Mouse (Mus musculus) left cerebral cortex, postnatal 14 days (tissue): ENCODE measurements around the gene Hoxd4. TPM values are rescaled to one million over a fixed set of nuclear protein-coding genes. Genes with fewer than 3 reads are reported as not detected.

Experiments used
- DNase-seq, 2 experiments: peaks; one replicate each; pipeline ENCODE4 v3.0.0; 2021 to 2022; ENCODE audit warnings: low spot score in 2 of 2, mixed read lengths in 1 of 2
- intact Hi-C: fragments of 180-260 bp; cut with DNase I; formaldehyde crosslinking; loops from one replicate; pipeline ENCODE4 v1.15.1; 2025
- total RNA-seq, 2 experiments: library from RNA; stranded (reverse); gene quantifications; 2 replicates each; pipeline ENCODE4 v1.2.3; 2021

Hoxd4 gene
- total RNA-seq, 2 experiments from 2014 or later: not detected

DNA sequence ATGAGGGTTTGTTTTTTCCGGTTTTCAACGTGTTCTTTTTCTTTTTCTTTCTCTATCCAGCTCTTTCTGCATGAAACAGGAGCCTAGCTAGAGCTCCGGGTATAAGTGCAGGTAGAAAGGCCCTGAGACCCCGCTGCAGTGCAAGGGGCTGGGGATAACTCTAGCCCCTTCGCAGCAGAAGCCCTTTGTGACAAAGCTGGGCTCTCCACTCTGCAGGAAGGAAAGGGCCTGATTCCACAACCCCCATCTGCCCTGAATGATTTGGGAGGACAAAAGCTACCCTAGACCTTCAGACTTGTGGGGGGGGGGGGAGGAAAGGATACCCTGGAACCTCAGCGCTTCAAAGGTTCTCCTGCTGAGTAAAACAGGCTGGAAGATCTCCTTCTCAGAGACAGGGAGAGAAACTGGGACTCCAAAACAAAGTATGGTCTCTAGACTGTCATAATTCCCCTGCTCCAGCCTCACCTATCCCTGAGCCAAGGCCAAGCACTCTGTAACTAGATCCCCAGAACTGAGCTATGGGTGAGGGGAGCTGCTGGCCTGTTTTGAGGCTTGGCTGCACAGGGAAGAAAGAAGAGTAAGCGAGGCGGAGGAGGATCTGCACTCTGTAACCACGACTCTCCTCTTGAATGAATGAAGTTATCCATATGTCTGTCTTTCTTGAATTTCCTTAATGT lies 35.2 kb upstream of the Hoxd4 start:
- no peak for DNase-seq
- intact Hi-C loops: loop anchor here (10.0 kb wide), 1 partner anchor 1402 kb away; the partner anchor contains the start of gene Sp9

GRCm38 (mm10) chr2:74677106-74677505 lies 34.6 kb upstream of the Hoxd4 start:
- intact Hi-C loops: loop anchor here (10.0 kb wide), 1 partner anchor 1402 kb away; the partner anchor contains the start of gene Sp9
- DNase-seq: no peak

DNA sequence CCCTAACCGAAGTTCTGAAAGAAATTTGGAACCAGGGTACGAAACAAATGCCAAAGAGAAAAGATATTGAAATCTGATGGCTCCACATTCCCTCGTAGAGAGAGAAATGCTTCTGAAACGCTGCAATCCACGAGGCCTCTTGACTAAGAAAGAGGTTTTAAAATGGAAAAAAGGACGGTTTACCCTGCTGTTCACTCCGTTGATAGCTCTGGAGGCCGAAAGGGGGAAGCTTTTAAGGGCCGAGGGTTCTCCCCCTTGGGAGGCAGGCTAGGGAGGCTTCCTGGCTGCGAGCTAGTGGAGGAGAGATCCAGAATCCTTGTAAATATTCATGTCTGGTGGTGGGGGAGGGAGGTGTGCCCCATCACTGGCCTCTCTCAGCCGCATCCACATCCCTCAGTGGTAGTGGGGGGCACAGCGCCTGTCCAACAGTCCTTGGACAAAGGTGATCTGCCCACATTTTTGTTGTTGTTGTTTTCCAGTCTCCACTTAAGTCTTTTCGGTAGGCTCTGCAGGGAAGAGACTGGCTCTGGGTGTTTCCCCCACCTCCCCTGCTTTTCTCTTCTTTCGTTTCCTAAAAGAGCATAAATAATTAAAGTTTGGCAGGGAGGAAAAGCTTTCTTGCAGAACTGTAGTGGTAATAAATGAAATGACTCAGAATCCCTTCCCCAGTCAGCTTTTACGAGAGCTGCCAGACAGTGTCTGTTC lies 32.7 kb upstream of the Hoxd4 start, which contains the start of gene Hoxd11:
Gene Hoxd11 (plus strand): TSS at position 667 of the 705 bp plus-strand sequence.
- no peak for DNase-seq
- intact Hi-C loops: loop anchor here (10.0 kb wide), 1 partner anchor 1404 kb away; the partner anchor contains the start of gene Sp9

- intact Hi-C loops: loop anchor here (10.0 kb wide), 1 partner anchor 1405 kb away; the partner anchor contains the start of gene Sp9
- DNase-seq: no peak
Measured at GRCm38 (mm10) chr2:74679596-74679971, 32.1 kb upstream of the Hoxd4 start.

GRCm38 (mm10) chr2:74679980-74680379 lies 31.7 kb upstream of the Hoxd4 start:
- intact Hi-C loops: loop anchor here (10.0 kb wide), 1 partner anchor 1405 kb away; the partner anchor contains the start of gene Sp9
- DNase-seq: no peak

DNA sequence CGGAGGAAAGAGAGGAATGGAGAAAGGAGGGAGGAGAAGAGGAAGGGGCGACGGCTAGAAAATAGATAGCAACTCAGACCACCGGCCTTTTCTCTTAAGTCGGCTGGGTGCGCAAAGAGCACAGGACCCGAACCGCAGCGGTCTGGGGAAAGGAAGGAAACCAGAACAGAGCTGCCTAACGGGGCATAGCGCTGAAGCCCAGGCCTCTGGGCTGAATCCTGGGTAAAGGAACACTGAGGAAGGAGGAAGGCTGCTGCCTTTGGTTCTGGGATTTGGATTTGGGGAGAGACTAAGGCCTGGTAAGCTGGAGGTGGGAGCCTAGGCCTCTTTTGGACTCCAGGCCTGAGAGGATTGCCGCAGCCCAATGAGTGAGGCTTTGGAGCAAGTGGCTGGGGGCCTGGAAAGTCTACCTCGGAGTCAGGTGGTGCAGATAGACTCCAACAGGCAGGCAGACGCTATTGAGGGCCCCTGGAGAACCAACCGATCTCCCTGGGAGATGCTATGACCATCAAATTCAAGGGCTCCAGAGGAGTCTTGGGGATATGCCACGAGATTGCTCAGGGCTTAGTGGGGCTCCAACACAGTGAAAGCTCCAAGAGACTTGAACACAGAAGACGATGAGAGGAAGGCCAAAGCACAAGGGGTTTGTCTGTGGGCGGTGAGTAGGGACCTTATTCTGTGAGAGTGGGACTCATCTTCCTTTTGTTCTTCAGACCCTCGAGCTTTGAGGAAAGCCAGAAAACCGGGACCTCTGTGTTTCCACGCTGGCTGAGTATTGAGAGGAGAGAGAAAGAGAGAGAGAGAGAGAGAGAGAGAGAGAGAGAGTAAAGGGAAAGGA lies 30.9 kb upstream of the Hoxd4 start:
- no peak for DNase-seq
- intact Hi-C loops: no loop called here

DNA sequence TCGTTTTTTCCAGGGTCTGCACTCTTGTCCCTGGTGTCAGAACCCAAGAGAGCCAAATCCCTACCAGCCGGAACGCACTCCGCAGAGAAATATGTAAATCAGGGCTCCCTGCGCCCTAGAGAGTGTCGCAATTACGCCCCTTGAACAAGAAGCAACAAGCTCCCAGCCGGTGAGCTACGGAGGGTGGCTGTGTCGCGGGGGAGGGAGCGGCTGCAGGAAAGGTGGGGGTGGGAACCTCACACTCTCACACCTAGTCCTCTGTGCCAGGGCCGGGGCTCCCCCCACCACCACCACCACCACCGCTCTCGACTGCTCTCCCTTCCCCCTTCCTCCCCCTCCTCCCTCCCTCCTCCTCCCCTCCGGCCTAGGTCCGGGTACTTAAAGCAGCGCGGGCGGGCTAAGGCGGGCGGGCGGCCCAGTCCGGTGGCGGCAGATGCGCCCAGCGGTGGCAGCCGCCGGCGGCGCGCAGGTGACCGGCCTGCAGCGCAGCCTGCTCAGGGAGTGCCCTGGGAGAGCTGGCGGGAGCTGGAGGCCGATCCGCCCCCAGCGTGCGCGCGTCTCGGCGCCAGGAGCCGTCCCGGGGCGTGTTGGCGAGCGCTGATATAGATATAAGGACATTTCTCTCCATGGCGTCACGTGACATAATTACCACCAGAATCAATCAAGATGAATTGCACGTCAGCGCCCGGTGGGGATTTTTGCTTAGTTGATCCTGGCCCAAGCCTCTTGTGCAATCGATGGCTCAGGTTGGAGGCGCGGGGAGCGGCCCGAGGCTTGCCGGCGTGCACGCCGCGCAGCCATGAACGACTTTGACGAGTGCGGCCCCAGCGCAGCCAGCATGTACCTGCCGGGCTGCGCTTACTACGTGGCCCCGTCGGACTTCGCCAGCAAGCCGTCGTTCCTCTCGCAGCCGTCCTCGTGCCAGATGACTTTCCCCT lies 29.9 kb upstream of the Hoxd4 start:
- no peak for DNase-seq
- intact Hi-C loops: no loop called here

- intact Hi-C loops: no loop called here
- DNase-seq: no peak
Measured at GRCm38 (mm10) chr2:74682796-74683195, 28.9 kb upstream of the Hoxd4 start.

- intact Hi-C loops: no loop called here
- DNase-seq: no peak
Measured at GRCm38 (mm10) chr2:74683471-74683951, 28.2 kb upstream of the Hoxd4 start.

- intact Hi-C loops: no loop called here
- no peak for DNase-seq
Measured at GRCm38 (mm10) chr2:74684106-74684505, 27.6 kb upstream of the Hoxd4 start.

- intact Hi-C loops: no loop called here
- no peak for DNase-seq
Measured at GRCm38 (mm10) chr2:74685059-74685603, 26.6 kb upstream of the Hoxd4 start.

DNA sequence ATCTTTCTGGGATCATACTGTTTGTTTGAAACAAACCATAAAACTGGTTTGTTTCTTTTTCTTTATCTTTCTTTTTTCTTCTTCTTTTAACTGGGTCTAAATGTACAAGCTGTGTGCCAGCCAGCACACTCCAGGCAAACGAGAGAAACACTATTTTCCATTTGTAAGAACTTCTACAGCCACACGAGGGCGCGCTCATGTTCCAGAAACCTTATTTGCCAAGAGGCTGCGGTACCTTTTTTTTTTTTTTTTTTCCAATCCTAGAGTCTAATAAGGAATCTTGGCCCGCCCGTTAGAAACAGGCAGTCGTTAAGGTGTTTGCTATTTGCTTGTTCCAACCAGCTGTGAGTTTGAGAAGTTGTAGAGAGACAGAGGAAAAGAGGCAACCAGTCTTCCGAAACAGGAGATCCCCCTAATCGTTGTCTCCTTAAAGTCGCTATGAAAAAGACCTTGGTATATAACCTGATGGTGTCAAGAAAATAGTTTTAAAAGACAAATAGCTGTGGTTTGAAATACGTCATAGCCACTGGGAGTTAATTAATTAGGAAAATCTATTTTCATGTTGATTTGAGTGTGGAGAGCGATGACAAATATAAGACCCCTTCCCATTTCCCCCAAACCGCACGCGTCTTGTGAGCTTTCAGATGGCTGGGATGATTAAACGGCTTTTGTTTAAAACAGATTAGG lies 25.3 kb upstream of the Hoxd4 start:
- intact Hi-C loops: no loop called here

DNA sequence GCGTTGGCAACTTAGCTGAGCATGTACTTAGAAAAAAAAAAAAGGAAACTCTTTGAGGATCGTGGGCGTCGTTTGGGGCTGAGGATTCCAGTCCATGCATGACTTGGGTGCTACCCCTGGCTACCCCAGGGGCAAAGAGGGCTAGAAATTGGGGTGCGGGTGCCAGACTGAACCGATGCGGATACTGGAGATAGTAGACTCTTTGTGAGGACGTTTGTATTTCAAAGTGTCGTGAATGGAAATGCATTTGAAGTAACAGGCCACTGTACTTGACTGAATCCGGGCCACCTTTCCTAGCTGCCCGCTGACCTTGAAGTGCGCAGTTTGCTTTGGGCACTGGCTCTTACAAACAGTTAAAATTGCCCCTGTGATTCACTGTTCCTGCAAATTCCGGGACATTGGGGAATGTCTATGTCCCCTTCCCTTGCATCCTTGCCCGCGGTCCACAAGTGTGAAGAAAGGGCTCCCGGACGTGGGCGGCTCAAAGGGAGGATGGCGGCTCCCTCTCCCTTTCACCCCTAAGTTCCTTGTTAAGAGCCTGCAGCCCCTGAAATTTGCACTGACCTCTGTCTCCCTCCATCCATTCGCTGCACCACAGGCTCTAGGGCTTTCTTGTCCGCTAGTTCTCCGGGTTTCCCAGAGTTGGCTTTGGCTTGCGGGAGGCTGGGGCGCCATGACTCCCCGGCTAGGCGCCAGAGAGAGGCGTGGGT lies 24.6 kb upstream of the Hoxd4 start:
- no peak for DNase-seq
- intact Hi-C loops: no loop called here

More for the DNA sequence above, 25.3 kb upstream of the Hoxd4 start:
- peak; percentile 41 to 63 for DNase-seq

GRCm38 (mm10) chr2:74687698-74688555 lies 23.8 kb upstream of the Hoxd4 start:
- no peak for DNase-seq
- intact Hi-C loops: no loop called here

- DNase-seq: no peak
- intact Hi-C loops: no loop called here
Measured at GRCm38 (mm10) chr2:74688795-74689573, 22.7 kb upstream of the Hoxd4 start.
